Mouse (Mus musculus): ENCODE data around the gene C77080.

GRCm38 (mm10) chr4:129197514-129197913, 63.7 kb downstream of the C77080 start:
- TF ChIP-seq EP300 (optimal IDR thresholded peaks at IDR 0.05) (no peak), CTCF (IDR thresholded peaks at IDR 0.05; ENCODE audit: low read depth) (no peak)
